Comparison of ENCODE assay signal across 8 mouse cellular contexts in the genomic region with DNA sequence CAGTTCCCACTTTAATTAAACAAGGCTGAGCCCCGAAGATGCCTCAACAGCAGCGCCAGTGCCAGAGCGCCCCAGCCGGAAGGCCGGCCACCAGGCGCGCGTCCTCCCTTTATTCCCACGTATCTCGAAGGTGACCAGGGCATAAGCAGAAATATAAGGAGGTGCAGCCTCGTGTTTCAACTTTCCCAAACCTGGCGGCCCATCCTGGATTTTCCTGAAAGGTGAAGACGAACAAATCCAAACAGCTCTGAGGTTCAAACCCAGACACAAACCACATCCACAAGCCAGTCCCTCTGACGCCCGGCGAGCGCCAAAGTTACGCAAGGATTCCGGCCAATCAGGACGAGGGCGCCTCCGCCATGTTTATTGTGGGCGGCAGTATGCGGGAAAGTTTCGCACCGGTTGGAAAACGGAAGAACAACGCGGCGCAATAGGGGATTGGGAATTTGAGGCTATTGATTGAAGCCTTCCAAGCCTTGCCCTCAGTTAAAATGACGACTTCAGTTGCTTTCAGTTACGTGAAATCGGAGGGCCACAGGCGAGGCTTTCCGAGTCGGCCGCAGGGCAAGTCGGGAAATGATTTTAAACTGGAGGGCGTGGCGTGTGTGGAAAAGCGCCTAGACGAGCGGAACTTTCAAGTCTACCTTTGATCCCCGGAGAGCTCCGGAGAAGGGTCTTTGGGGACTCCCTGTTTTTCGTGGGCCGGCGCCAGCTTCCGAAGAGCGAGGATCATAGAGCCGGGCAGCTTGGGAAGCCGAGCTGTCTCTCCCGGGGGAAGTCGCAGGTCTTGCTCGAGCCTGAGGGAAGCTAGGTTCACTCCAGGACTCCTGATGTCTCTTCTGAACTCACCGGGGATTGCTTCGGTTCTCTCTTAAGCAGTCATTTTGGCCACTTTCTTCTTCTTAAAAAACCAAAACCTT. TPM values are rescaled to one million over a fixed set of nuclear protein-coding genes. Genes with fewer than 3 reads are reported as not detected.
DNase-seq lines count a peak whose midpoint lies in the region; ATAC-seq lines count a peak whose summit lies in the region.

A gene (minus strand): TSS at position 307 of the 920 bp plus-strand sequence.
A gene (plus strand): TSS at position 362 of the 920 bp plus-strand sequence.

- ATAC-seq in megakaryocyte progenitor cell, adult 5-6 weeks (replicated peaks; ENCODE audit: poor library complexity) = peak; percentile 88

- peak; percentile 99 for DNase-seq in adipocyte (ENCODE audit: low spot score)
- peak; percentile 98 for DNase-seq in embryo, embryonic 10 days (ENCODE audit: low spot score)
- DNase-seq in gastrocnemius, postnatal 10 days = peak; percentile 92
- peak; percentile 97 for DNase-seq in induced T-regulatory cell, adult 2 months (ENCODE audit: low read depth)
- DNase-seq in left cerebral cortex, adult 9 months (ENCODE audit: low spot score in 2 of 2) = peak; percentile 93 to 98
- DNase-seq in right cerebral cortex, postnatal 14 days = peak; percentile 95
- peak; percentile 96 to 97 for DNase-seq in urinary bladder, postnatal 36 days (ENCODE audit: low spot score in 2 of 2)

RNA-seq across cellular contexts. Expression of the first gene that starts in this region (rescaled TPM):
- 10 to 100 TPM; 11.3 to 11.8 TPM for total RNA-seq in gastrocnemius, postnatal 10 days (2021)
- 38.7 and 40.5 TPM in 2 replicates for total RNA-seq in megakaryocyte progenitor cell, adult 5-6 weeks (2015)
- total RNA-seq in megakaryocyte progenitor cell, adult 5-6 weeks (2017) = 35.8 and 43.6 TPM in 2 replicates

RNA-seq across cellular contexts. Expression of the second gene that starts in this region (rescaled TPM):
- total RNA-seq in gastrocnemius, postnatal 10 days (2021) = 1 to 10 TPM; 3.4 TPM
- 38.1 and 41.3 TPM in 2 replicates for total RNA-seq in megakaryocyte progenitor cell, adult 5-6 weeks (2015)
- total RNA-seq in megakaryocyte progenitor cell, adult 5-6 weeks (2017) = 7.3 and 8.3 TPM in 2 replicates

Comparison
In these comparisons a context has a peak if more than half of its experiments do, and no peak if none do; other contexts are left out.
1. Peak in every context shown above with its lines: DNase-seq and ATAC-seq.